Mouse (Mus musculus): Measurements from ENCODE around the gene Rabac1.

DNA sequence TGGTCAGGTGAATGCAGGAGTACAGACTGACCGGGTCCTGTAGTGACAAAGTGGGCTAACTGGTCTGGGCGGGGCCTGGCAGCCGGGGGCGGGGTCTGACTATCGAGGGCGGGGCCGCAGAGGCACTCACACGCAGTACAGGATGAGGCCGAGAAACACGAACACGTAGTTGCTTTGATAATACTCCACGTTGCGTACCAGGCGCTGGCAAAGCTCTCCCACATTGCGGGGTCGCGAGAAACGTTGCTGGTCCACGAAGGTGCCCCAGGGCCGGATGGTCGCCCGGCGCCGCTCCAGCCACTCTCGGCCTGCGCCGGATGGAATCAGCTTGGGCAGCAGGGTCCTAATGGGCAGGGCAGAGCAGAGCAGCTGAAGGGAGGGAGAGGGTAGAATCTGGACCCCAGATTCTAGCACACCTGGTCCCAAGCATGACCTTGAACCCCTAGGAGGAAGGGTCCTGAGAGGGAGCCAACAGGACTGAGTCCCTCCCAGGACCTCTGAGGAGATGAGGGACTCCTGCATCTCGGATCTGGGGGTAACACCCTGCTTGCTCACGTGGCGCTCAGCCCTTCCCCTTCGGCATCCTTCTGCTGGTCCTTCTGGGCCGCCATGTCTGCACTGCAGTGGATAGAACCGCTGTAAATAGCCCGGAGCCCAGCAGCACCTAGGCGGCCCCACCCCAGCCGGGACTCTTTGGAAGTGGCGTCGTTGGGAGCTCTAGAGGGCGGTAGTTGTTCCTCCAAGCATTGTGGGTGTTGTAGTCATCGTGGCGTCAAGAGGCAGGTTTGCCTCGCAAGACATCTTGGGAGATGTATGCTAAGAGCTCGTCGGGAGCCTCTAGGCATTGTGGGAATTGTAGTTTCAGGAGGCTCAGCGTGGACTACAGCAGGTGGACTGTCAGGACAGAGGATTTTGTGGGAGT is at the start of gene Rabac1:
- no peak for TF ChIP-seq CTCF (IDR thresholded peaks at IDR 0.05; ENCODE audit: low read depth, low read length)
- no peak for TF ChIP-seq GATA1 (IDR thresholded peaks at IDR 0.05; ENCODE audit: borderline replicate concordance, low read length)
- TF ChIP-seq TAL1 (conservative IDR thresholded peaks at IDR 0.05; ENCODE audit: low read depth, low read length) = no peak
- no peak for TF ChIP-seq POLR2AphosphoS5 (IDR thresholded peaks at IDR 0.05; ENCODE audit: insufficient replicate concordance, low read depth, low read length)
